Mouse (Mus musculus) ES-E14 (cell line): ENCODE results near the gene Hsh2d.

Experiments
- CHD2 ChIP-seq: IDR thresholded peaks from 2 replicates; pipeline ENCODE4 v1.6.1; 2014; ENCODE audit warnings: mild to moderate bottlenecking, low read depth, low read length, inconsistent platforms
- MAFK ChIP-seq: IDR thresholded peaks from 2 replicates; pipeline ENCODE4 v1.6.1; 2014; ENCODE audit warnings: mild to moderate bottlenecking, low read depth, low read length, inconsistent platforms; ENCODE audit not compliant: insufficient read depth
- ZC3H11A ChIP-seq: IDR thresholded peaks from 2 replicates; pipeline ENCODE4 v1.6.1; 2012; ENCODE audit warnings: low read depth, mild to moderate bottlenecking, inconsistent platforms, low read length, borderline replicate concordance

GRCm38 (mm10) chr8:72218781-72219540 is 29.5 kb downstream of the Hsh2d start:
- no peak for TF ChIP-seq ZC3H11A
- TF ChIP-seq MAFK, result no peak
- no peak for TF ChIP-seq CHD2
